Mouse (Mus musculus): ENCODE results near the gene Lrch1.

- TF ChIP-seq POLR2A (IDR thresholded peaks at IDR 0.05; ENCODE audit: insufficient read length, low read depth) = no peak
- TF ChIP-seq E2F4 (IDR thresholded peaks at IDR 0.05; ENCODE audit: insufficient read depth) = no peak
- no peak for TF ChIP-seq MYOD1 (IDR thresholded peaks at IDR 0.05; ENCODE audit: control insufficient read depth in 1 of 3, insufficient read length in 2 of 3, low read depth in 2 of 3)
- no peak for TF ChIP-seq USF1 (IDR thresholded peaks at IDR 0.05; ENCODE audit: low read depth)
- no peak for TF ChIP-seq MYOG (IDR thresholded peaks at IDR 0.05; ENCODE audit: control insufficient read depth in 1 of 3, insufficient read depth in 1 of 3, insufficient read length in 2 of 3, low read depth in 2 of 3)
- TF ChIP-seq REST (IDR thresholded peaks at IDR 0.05; ENCODE audit: insufficient read depth, insufficient read length) = no peak
- no peak for TF ChIP-seq MAX (IDR thresholded peaks at IDR 0.05; ENCODE audit: low read depth)
- no peak for TF ChIP-seq TCF12 (IDR thresholded peaks at IDR 0.05; ENCODE audit: insufficient read depth, poor library complexity, severe bottlenecking)
- TF ChIP-seq POLR2AphosphoS2 (IDR thresholded peaks at IDR 0.05; ENCODE audit: insufficient read length, low read depth) = no peak
Observed at GRCm38 (mm10) chr14:74787717-74788116, 160.0 kb downstream of the Lrch1 start.
